Mouse (Mus musculus): ENCODE data around the gene Dph3.

DNA sequence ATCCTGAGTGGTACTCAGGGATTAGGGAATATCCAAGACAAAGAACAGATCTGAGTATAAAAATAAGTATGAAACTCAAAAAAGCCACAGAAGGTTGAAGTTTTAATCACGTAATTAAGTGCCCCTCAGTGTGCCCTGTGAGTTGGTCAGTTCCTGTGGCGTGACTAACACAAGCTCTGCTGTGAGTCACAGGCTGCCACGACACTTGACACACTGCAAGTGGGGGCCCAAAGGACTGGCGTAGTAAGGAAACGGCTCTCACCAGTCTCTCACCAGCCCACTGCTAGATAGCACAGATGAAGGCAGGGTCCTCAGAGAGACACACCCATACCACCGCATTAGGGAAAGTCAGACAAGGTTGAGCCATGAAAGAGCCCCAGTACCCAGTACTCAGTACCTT is 35.4 kb downstream of the Dph3 start:
- TF ChIP-seq CTCF (conservative IDR thresholded peaks at IDR 0.05; ENCODE audit: low read length) (no peak), NANOG (IDR thresholded peaks at IDR 0.05; ENCODE audit: borderline replicate concordance, low read length) (no peak)

Measured in E14TG2a.4 (cell line).